ENCODE assay signal across 8 mouse cellular contexts in genomic region chr19:28679776-28680391, GRCm38 (mm10). TPM values are rescaled to one million over a fixed set of nuclear protein-coding genes. Genes with fewer than 3 reads are reported as not detected.
DNase-seq lines count a peak whose midpoint lies in the region; ATAC-seq lines count a peak whose summit lies in the region.

Glis3 (minus strand) TSS chr19:28680077.

- H3K9ac ChIP-seq in intestine, embryonic 15.5 days: peak within 1 kb of the TSS; percentile 44
- H3K9ac ChIP-seq in limb, embryonic 11.5 days (ENCODE audit: low read length): peak within 1 kb of the TSS; percentile 70
- peak within 1 kb of the TSS; percentile 73 for H3K9ac ChIP-seq in midbrain, embryonic 11.5 days (ENCODE audit: low read length)
- H3K9ac ChIP-seq in stomach, embryonic 16.5 days (ENCODE audit: low read length): peak within 1 kb of the TSS; percentile 77

- no peak for ATAC-seq in cerebellum, adult (ENCODE audit: insufficient number of reproducible peaks, low FRiP score, low TSS enrichment)
- peak; percentile 83 for ATAC-seq in common myeloid progenitor, adult 5-6 weeks (replicated peaks; ENCODE audit: low read depth, poor library complexity, severe bottlenecking)
- peak; percentile 91 for ATAC-seq in intestine, embryonic 15.5 days
- ATAC-seq in limb, embryonic 11.5 days (ENCODE audit: insufficient number of reproducible peaks, low FRiP score, low TSS enrichment, low read depth): peak; percentile 84
- ATAC-seq in midbrain, embryonic 11.5 days (ENCODE audit: low FRiP score): peak; percentile 92
- ATAC-seq in stomach, embryonic 16.5 days (ENCODE audit: insufficient read depth, low FRiP score): peak; percentile 89

- peak; percentile 31 to 44 for DNase-seq in cerebellum, postnatal 25 days
- DNase-seq in gastrocnemius, postnatal 4 days (ENCODE audit: low spot score in 2 of 2): peak; percentile 43 to 62
- DNase-seq in limb, embryonic 11.5 days (ENCODE audit: low spot score): peak; percentile 79
- peak; percentile 95 for DNase-seq in midbrain, embryonic 11.5 days (ENCODE audit: low spot score, missing footprints)

- peaks cover 5% of the 10 kb centered on the region for H3K27me3 ChIP-seq in intestine, embryonic 15.5 days (replicated peaks)
- H3K27me3 ChIP-seq in limb, embryonic 11.5 days (ENCODE audit: control insufficient read depth, insufficient read depth, low read length): peaks cover 10% of the 10 kb centered on the region
- H3K27me3 ChIP-seq in midbrain, embryonic 11.5 days (ENCODE audit: control insufficient read depth, insufficient read depth, low read length): peaks cover 24% of the 10 kb centered on the region
- 0 out of 2 replicates have a peak, but pooled peaks cover 7% of the 10 kb centered on the region for H3K27me3 ChIP-seq in stomach, embryonic 16.5 days (ENCODE audit: control insufficient read depth, insufficient read depth, low read length)

- WGBS in intestine, embryonic 15.5 days: under 1% methylated on average over 61 of the region's 66 CpGs
- under 1% methylated on average over 65 of the region's 66 CpGs for WGBS in limb, embryonic 11.5 days
- under 1% methylated on average over 58 of the region's 66 CpGs for WGBS in midbrain, embryonic 11.5 days
- under 1% methylated on average over 58 of the region's 66 CpGs for WGBS in stomach, embryonic 16.5 days

- peak within 1 kb of the TSS; percentile 51 for H3K4me3 ChIP-seq in intestine, embryonic 15.5 days (replicated peaks)
- H3K4me3 ChIP-seq in limb, embryonic 11.5 days (ENCODE audit: low read depth, low read length): peak within 1 kb of the TSS; percentile 54
- peak within 1 kb of the TSS; percentile 53 for H3K4me3 ChIP-seq in midbrain, embryonic 11.5 days (ENCODE audit: low read depth, low read length)
- H3K4me3 ChIP-seq in stomach, embryonic 16.5 days (replicated peaks; ENCODE audit: low read length): peak within 1 kb of the TSS; percentile 75

- peaks cover 11% of the 10 kb centered on the region; the same call in 1 of the 2 replicates for H3K4me1 ChIP-seq in intestine, embryonic 15.5 days (replicated peaks)
- H3K4me1 ChIP-seq in limb, embryonic 11.5 days (ENCODE audit: control insufficient read depth, insufficient read depth, low read length): peaks cover 12% of the 10 kb centered on the region
- peaks cover 17% of the 10 kb centered on the region for H3K4me1 ChIP-seq in midbrain, embryonic 11.5 days (ENCODE audit: control insufficient read depth, insufficient read depth, low read length)
- peaks cover 14% of the 10 kb centered on the region for H3K4me1 ChIP-seq in stomach, embryonic 16.5 days (ENCODE audit: control insufficient read depth, insufficient read depth, low read length)

- H3K9me3 ChIP-seq in intestine, embryonic 15.5 days: no peaks in the 10 kb centered on the region
- H3K9me3 ChIP-seq in limb, embryonic 11.5 days (ENCODE audit: control insufficient read depth, low read length): no peaks in the 10 kb centered on the region
- no peaks in the 10 kb centered on the region for H3K9me3 ChIP-seq in midbrain, embryonic 11.5 days (ENCODE audit: control insufficient read depth, low read length)
- no peaks in the 10 kb centered on the region for H3K9me3 ChIP-seq in stomach, embryonic 16.5 days (replicated peaks; ENCODE audit: control insufficient read depth, low read length)

- peak within 1 kb of the TSS; percentile 92 for H3K4me2 ChIP-seq in intestine, embryonic 15.5 days (replicated peaks)
- peak within 1 kb of the TSS; percentile 99 for H3K4me2 ChIP-seq in limb, embryonic 11.5 days (ENCODE audit: low read depth, severe bottlenecking)
- H3K4me2 ChIP-seq in midbrain, embryonic 11.5 days: peak within 1 kb of the TSS; percentile 96
- peak within 1 kb of the TSS; percentile 100 for H3K4me2 ChIP-seq in stomach, embryonic 16.5 days (ENCODE audit: low read depth, low read length)

- H3K36me3 ChIP-seq in intestine, embryonic 15.5 days: no peaks in the 10 kb centered on the region
- H3K36me3 ChIP-seq in limb, embryonic 11.5 days (ENCODE audit: control insufficient read depth, insufficient read depth, low read length): no peaks in the 10 kb centered on the region
- H3K36me3 ChIP-seq in midbrain, embryonic 11.5 days (ENCODE audit: control insufficient read depth, insufficient read depth, low read length): no peaks in the 10 kb centered on the region
- no peaks in the 10 kb centered on the region for H3K36me3 ChIP-seq in stomach, embryonic 16.5 days (ENCODE audit: control insufficient read depth, insufficient read depth, low read length)

- no peak within 1 kb of the TSS for H3K27ac ChIP-seq in intestine, embryonic 15.5 days
- no peak within 1 kb of the TSS for H3K27ac ChIP-seq in limb, embryonic 11.5 days (replicated peaks; ENCODE audit: low read depth, low read length)
- no peak within 1 kb of the TSS for H3K27ac ChIP-seq in midbrain, embryonic 11.5 days (ENCODE audit: low read depth, low read length)
- H3K27ac ChIP-seq in stomach, embryonic 16.5 days (ENCODE audit: low read length): no peak within 1 kb of the TSS

RNA-seq across cellular contexts. Expression of gene Glis3, which starts in this region (rescaled TPM):
- 0.63 and 0.73 TPM in 2 replicates for total RNA-seq in common myeloid progenitor, adult 5-6 weeks (2017)
- 1 to 10 TPM; 3.6 to 4.7 TPM for total RNA-seq in gastrocnemius, postnatal 4 days (2021)
- 1.3 and 1.5 TPM in 2 replicates for polyA plus RNA-seq in intestine, embryonic 15.5 days (2015; fragmentation: Nextera tagmentation; extraction: Ambion mirVana)
- polyA plus RNA-seq in limb, embryonic 11.5 days (2014; fragmentation: Nextera tagmentation; extraction: Ambion mirVana): 2.7 and 3.2 TPM in 2 replicates
- 1.7 and 1.9 TPM in 2 replicates for polyA plus RNA-seq in midbrain, embryonic 11.5 days (2014; fragmentation: Nextera tagmentation; extraction: Ambion mirVana)
- polyA plus RNA-seq in stomach, embryonic 16.5 days (2015; fragmentation: Nextera tagmentation; extraction: Ambion mirVana): 1.9 and 2.4 TPM in 2 replicates

Comparison
In these comparisons a context has a peak if more than half of its experiments do, and no peak if none do; other contexts are left out.
1. Peak in ATAC-seq in common myeloid progenitor, adult 5-6 weeks; RNA of the gene not detected or under 1 TPM.
2. DNase-seq: peak in every context shown above with its lines; median percentile 95 in midbrain, embryonic 11.5 days; 79 in limb, embryonic 11.5 days; 52 in gastrocnemius, postnatal 4 days; 38 in cerebellum, postnatal 25 days.